Mouse (Mus musculus) adrenal gland, postnatal 4 days (tissue): ENCODE measurements around the gene Pappa2. TPM values are rescaled to one million over a fixed set of nuclear protein-coding genes. Genes with fewer than 3 reads are reported as not detected.

Source experiments
- DNase-seq, 2 experiments: peaks; one replicate each; pipeline ENCODE4 v3.0.0; 2021 to 2022; ENCODE audit warnings: low spot score in 2 of 2, mixed read lengths in 2 of 2
- total RNA-seq, 2 experiments: library from RNA; stranded (reverse); gene quantifications; 2 replicates each; pipeline ENCODE4 v1.2.3; 2021

The Pappa2 gene
- total RNA-seq, 2 experiments from 2014 or later: 0.90 to 2.8 TPM

- no peak for DNase-seq
These were observed 69.6 kb downstream of the Pappa2 start for GRCm38 (mm10) chr1:158910661-158911060.

- no peak for DNase-seq
These were observed 83.0 kb downstream of the Pappa2 start for GRCm38 (mm10) chr1:158897339-158897738.

DNA sequence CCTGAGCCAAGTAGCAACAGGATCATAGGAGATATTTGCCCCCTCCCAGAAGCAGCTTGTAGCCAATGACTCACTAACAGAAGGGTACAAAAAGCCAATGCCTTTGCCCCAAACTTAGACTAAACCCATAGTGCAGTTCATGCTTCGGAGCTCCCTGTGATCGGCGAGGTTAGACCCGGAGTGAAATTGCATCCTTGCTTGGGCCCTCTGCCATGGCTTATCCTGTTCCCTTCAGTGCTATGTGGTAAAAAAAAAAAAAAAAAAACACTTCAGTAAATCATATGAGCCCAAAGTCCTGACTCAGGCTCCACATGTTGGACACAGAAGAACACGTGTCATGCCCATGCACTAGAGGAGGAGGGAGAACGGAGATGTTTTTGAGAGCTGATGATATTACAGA, 85.8 kb downstream of the Pappa2 start:
- no peak for DNase-seq

DNA sequence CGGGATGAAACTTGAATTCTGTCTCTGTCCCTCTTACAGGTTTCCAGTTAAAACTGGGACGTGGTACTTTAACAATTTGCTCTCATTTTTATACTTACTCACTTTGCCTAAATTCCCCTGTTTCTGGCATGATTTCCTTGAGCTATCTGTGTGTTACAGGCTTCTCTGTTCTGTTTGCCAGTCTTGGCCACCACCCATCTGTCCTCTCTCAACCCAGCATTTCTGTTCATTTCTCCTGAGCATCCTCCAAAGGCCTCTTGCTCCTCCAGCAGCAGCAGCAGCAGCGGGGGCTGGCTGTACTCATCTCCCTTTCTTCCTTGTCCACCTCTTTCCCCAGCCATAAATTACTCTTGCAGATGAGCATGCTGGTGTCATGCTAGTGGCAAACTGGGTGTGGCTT, 104.8 kb downstream of the Pappa2 start:
- DNase-seq: no peak

- no peak for DNase-seq
These were observed 105.7 kb downstream of the Pappa2 start for GRCm38 (mm10) chr1:158874552-158875077.

GRCm38 (mm10) chr1:158873631-158874030, 106.7 kb downstream of the Pappa2 start:
- no peak for DNase-seq

GRCm38 (mm10) chr1:158871401-158871800, 108.9 kb downstream of the Pappa2 start:
- no peak for DNase-seq

DNA sequence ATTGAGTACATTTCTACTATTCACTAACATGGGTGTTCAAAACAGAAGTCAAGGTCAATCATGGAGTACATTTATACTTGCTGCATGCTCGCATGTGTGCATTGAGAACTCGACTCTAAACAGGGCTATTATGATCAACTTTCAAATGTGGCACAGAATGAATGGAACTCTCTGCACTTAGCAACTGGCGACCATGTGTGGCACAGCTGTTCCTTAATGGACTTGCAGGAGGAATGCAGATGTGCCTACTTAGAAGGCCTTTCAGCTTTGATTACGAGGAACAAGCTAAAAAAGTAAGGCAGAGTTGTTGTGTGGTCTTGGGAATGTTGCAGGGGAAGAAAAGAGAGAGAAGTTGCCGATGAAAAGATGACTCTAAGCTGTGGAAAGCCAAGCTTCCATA, 120.1 kb downstream of the Pappa2 start:
- DNase-seq: no peak

DNA sequence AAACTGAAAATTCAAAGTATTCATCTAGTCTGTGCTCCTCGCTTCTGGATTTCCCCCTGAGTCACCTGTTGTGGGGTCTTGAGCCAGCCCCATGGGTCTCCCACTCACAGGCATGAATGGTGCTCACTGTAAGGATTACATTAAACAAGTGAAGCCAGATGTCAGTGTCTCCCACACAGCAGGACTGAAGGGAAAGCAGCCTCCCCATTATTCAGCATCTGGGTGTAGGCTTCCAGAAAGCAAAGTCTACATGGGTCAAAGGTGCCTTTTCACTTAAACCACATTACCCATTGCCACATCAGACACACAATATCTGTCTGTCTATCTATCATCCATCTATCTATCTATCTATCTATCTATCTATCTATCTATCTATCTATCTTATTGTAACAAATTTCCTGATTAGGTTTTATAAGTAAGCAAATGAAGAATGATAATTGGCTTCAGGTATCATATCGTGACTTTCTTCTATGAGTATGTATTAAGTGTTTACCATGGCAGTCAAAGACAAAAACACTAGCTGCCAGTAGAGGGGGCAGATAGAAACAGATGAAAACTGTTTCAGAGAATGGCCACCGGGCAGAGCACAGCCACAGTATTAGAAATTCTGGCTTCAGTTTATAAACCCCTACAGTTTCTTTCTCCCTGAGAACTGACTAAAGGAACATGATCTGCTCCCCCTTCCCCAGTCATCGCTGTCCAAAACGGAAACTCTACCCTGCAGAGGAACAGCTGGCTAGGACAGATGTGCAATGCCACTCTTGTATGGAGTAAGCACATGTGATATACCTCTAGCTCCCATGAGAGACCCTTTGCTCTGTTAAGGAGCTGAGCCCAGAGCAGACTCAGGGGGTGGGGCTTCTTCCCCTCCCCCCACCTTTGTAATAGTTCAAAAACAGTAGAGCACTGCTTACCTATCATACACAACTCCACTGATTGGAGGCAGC, 126.1 kb downstream of the Pappa2 start:
- DNase-seq: no peak

DNA sequence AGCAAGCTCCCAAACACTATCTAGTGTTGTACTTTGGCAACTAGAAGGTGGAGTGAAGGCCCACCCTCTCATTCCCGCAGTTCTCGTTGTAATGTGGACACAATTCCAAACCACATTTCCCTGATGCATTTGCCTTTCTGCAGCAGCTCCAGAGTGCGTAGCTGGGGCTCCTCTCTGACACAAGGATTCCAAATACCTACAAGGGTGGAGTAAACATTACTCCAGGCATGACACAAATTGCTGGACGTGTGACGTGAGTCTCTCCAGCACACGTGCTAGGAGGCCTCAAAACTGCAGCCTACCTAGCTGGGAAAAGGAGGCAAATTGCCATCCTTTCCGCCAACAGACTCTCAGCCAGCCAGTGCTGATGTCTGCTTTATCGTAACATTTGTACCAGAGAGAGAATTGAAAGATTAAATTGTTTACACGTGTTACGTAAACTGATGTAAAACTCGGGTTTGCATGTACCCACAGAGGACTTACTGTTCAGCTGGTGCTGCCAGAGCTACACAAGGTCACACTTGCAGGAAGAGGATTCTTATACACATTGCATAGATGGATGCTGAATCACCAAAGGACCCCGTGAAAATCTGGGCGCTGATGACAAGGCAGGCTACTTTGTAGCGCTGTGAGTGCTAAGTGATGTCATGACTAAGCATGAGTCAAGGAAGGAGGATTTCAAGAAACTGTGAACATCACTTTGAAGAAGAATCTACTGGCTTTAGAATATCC, 127.3 kb downstream of the Pappa2 start:
- DNase-seq: no peak

DNA sequence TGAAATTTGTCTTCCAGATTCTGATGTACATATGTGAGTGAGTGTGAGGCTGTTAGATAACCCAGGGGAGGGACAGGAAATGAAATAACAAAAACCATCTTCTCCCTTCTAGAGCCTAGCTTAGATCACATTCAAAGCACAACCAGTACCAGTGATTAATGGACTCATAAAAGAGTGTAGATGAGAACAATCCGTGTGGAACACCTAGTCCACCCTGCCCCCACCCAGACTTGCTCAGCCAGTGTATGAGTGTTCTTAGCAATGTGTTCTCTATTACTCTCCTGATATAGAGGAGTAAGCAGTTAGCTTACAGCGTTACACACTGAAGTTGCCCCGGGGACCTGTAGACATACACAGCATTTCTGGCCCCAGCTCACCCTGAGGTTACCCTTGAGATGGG, 129.8 kb downstream of the Pappa2 start:
- DNase-seq: no peak

DNA sequence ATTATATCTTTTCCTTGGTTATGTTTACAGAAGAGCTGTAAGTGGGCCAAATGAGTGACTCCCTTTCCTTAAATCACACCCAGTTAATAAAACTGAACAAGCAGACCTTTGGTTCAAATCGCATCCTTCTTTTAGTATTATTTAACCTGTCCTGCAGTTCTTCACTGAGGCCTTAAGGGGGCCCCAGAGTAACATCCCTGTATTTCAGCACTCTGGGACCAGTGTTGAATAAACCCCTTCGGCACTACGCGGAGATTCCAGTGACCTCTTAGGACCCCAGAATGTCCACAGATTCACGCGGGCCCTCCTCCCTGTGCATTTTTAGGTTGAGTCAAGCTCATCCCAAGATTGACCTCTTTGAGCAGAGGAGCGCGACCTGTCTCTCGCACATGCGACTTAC, 135.7 kb downstream of the Pappa2 start:
- no peak for DNase-seq

GRCm38 (mm10) chr1:158837151-158837550, 143.1 kb downstream of the Pappa2 start:
- no peak for DNase-seq

GRCm38 (mm10) chr1:158830152-158830551, 150.1 kb downstream of the Pappa2 start:
- DNase-seq: no peak

DNA sequence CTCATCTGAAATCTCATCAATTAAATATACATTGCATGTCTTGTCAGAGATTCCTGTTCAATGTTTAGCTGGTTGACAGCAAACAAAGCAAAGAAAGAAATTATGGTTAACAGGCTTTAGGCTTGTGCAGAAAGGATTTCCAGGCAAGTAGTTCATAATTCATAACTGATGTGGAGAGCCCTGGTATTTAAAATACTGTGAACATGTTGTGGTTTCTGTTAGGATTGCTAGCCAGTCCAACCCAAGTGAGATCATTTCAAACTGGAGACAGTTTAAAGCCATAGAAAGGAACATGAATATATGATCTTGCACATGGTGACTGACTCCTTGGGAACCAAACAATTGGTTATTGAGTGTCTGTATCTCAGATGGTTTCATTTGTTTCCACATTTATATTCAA, 152.4 kb downstream of the Pappa2 start:
- no peak for DNase-seq

- no peak for DNase-seq
These were observed 160.6 kb downstream of the Pappa2 start for GRCm38 (mm10) chr1:158819676-158820075.

DNA sequence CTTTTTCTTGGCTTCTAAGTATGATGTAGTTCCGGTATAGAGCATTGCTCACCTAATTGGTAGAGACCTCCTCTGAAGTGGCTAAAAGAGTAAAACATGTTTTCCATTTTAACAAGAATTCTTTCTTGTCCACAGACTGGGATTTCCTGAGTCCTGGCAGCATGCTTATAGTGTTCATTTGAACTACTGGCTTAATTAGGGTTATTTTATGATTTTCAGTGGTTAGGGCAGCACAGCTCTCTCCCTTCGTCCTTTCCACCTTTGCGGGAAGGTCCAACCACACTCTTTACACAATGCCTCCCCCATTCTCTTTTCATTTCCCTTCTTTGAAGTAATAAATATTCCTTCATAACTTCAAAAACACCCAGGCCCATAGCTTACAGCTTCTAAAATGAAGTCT, 163.8 kb downstream of the Pappa2 start:
- DNase-seq: no peak

- no peak for DNase-seq
These were observed 168.4 kb downstream of the Pappa2 start for GRCm38 (mm10) chr1:158811887-158812286.

DNA sequence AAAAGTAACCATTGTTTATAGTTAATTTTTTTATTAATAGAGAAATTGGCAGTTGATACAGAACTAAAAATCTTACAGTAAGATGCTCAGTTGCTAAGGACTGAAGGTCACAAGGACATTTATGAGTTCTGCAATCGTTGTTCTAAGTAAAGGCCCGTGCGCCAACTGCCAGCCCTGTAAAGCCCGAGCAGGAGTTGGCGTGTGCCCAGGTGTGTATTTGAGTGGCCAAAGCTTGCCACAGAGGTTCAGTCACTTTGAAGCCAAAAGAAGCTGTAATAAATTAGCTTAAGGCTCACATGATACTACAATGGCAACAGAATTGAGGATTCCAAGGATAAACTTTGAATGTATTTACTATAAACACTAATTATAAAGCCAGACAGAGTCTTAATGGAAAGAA, 204.8 kb downstream of the Pappa2 start:
- DNase-seq: no peak

DNA sequence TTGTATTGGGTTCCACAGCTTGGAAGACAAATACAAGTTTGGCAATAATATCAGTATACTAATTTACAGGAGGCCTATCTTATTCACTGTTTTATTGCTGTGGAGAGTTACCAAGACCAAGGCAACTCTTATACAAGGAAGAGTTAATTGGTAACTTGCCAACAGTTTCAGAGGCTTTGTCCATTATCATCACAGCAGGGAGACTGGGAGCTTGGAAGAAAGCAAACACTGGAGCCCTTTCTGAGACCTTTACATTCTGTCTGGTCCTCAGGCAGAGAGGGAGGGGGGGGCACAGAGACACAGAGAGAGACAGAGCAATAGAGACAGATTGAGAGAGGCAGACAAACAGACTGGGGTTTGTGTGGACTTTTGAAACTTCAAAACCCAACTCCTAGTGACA, 207.2 kb downstream of the Pappa2 start:
- no peak for DNase-seq

- no peak for DNase-seq
These were observed 209.5 kb downstream of the Pappa2 start for GRCm38 (mm10) chr1:158770756-158771155.

DNA sequence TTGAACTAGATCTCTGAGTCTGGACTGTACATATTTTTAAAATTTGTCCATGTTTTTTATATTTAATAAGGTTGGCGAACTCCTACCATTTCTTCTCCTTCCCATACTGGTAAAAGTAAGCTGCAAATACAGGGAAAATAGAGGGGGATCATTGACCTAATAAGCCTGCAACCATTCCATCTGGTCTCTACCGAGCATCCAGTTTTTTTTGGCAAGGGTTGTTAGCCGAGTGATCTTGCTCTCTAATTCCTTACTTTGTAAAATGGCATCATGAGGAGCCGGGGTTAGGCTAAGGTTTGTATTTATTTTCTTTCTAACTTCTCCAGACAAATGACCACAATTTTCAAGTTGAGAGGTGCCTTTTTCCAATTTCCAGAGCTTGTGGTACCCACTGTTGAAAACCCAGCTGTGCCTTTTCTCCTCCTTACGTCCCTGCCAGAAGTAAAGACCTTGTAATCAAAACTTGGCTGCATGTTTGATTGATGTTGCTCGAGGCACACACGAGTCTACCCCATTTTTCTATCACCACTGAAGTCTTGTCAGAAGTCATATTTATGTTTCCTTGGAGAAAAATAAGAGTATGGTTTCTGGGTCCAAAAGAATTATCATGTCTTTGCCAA, 210.1 kb downstream of the Pappa2 start:
- no peak for DNase-seq
